Mouse (Mus musculus): ENCODE measurements around the gene Pinlyp.
"Not testable (repeated sequence)": the region's sequence is repeated elsewhere in the genome, so short reads cannot be mapped to it uniquely, and the experiment has no call there.

DNA sequence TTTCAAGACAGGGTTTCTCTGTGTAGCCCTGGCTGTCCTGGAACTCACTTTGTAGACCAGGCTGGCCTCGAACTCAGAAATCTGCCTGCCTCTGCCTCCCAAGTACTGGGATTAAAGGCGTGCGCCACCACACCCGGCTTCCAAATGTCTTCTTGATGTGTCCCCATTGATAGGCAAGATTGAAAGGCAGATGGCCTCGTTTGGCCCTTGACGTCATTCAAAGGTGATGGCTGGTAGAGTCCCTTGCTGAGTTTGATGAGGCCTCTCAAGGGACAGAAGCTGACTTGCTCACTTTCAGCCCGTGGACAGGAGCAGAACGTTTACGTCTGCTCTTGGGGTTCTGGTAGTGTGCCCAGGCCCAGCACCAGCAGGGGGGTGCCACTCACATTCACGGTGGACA is 25.9 kb downstream of the Pinlyp start:
- TF ChIP-seq CTCF (IDR thresholded peaks at IDR 0.05; ENCODE audit: borderline replicate concordance, insufficient read depth, low read depth, low read length); POLR2A (IDR thresholded peaks at IDR 0.05; ENCODE audit: borderline replicate concordance, insufficient read depth, low read length): not testable (repeated sequence)

Measured in cerebellum, adult 2 months (tissue).